Mouse (Mus musculus) bone marrow macrophage, adult 2 months (primary cell): Measurements from ENCODE around the gene Abcg4.

Source experiments
- CTCF ChIP-seq: IDR thresholded peaks from 2 replicates; pipeline ENCODE4 v1.5.1; 2012; ENCODE audit warnings: low read depth, mild to moderate bottlenecking, low read length, moderate library complexity
- POLR2A ChIP-seq: IDR thresholded peaks from 2 replicates; pipeline ENCODE4 v1.6.1; 2012; ENCODE audit warnings: mild to moderate bottlenecking, low read depth, low read length, borderline replicate concordance

- no peak for TF ChIP-seq POLR2A
- TF ChIP-seq CTCF = no peak
Observed at GRCm38 (mm10) chr9:44306532-44306931, 18.1 kb upstream of the Abcg4 start.
